Mouse (Mus musculus): ENCODE measurements around the gene Clca3a1. TPM values are rescaled to one million over a fixed set of nuclear protein-coding genes. Genes with fewer than 3 reads are reported as not detected.

Gene Clca3a1
- total RNA-seq, 2 experiments from 2014 or later = 0.92 to 2.0 TPM

DNA sequence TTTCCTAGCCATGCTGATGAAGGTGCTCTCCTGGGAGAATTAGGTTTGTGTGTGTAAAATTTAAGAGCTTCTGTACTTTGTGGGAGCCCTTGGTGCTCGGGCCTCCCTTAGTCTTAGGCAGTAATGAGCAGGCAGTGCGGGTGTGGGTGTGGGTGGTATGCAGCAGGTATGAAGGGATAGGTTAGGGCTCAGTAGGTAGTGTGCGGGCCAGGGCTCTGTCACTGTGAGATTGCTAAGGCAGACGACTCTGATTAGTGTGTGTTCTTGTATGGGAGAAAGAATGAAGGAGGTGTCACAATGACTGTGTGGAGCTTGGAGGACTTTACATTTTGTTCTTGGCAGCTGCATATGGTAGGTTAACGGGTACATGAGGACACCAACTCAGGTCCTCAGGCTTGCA, 74.6 kb downstream of the Clca3a1 start:
- ATAC-seq (replicated peaks; ENCODE audit: poor library complexity) = no peak

DNA sequence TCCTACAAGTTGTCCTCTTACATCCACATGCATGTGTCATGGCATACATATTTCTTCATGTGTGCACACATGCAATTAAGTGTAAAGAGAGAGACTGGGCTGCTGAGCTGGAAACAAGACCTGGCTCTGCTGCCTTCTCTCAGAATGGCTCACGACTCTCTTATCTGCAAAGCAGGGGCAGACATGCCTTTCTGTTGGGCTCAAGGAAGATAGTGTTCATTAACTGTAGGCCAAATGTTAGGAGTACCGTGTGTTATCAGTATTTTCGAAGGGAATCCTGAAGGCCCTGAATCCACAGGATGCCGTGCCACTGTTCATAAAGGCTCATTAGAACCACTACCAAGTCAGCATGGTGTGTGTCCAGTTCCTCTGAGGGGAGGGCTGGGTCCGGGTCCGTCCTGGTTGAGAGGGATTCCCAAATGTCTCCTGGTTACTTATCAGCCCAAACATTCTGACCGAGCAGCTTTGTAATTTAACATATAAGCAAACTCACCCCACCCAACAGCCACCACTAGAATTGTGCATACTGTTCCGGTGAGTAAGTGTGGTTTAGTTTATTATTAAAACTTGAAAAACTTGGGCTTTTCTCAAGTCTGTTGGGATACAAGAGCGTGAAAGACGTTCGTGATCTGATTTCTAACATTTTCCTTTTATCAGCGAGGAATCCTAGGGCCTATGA, 77.5 kb downstream of the Clca3a1 start:
- ATAC-seq (replicated peaks; ENCODE audit: poor library complexity) = peak; percentile 77

DNA sequence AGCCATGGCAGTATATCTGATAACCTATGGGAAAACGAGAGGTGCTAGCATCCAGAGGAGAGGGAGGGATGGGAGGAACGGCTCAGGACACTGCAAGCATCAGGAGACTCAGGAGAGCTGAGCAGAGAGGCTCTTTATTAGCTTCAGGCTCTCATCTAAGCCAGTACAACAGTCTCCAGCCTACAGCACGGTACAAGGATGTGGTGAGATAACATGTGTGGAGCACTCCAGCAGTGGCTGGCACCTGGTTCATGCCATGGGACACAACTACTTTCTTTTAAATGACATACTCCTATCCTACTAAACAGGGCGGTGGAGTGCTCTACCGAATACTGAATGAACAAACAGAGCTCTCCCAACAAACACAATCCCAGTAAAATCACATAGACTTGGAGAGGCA, 79.2 kb downstream of the Clca3a1 start:
- ATAC-seq (replicated peaks; ENCODE audit: poor library complexity) = peak; percentile 35

DNA sequence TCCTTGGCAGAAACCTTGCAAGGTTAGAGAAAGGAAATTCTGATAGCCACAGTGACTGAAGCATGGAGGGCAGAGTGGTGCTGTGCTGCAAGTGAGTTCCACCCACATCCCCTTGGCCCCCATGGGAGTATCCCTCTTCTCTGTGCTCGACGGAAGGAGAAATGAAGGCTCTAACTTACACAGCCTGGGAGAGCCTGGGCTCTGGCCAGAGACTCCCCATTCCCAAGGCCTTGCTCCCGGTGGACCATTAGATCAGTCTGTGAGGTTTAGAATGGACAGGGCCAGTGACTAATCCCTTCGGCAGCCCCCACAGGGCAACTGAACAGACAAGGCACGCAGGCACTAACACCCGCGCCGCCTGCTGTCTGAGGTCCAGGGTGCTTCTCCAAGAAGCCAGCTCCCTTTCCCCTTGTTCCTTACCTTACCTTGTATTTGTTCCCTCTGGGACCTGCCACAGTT, 81.0 kb downstream of the Clca3a1 start:
- ATAC-seq (replicated peaks; ENCODE audit: poor library complexity) = no peak

Other genes with a start within 250 kb of the Clca3a1 start
- 14.2 and 15.7 TPM in 2 replicates for gene Hs2st1, start 190.8 kb downstream of the Clca3a1 start, total RNA-seq (2015)
- 11.8 and 14.7 TPM in 2 replicates for gene Hs2st1, start 190.8 kb downstream of the Clca3a1 start, total RNA-seq (2017)
- 542 and 574 TPM in 2 replicates for gene Selenof, start 190.7 kb downstream of the Clca3a1 start, total RNA-seq (2015)
- gene Selenof, start 190.7 kb downstream of the Clca3a1 start, total RNA-seq (2017) = 723 and 819 TPM in 2 replicates
- 54.3 and 70.0 TPM in 2 replicates for gene Sh3glb1, start 40.6 kb downstream of the Clca3a1 start, total RNA-seq (2015)
- gene Sh3glb1, start 40.6 kb downstream of the Clca3a1 start, total RNA-seq (2017) = 25.5 and 30.3 TPM in 2 replicates
- gene Clca3a2, start 58.5 kb upstream of the Clca3a1 start, total RNA-seq (2015) = not detected in 2 replicates
- gene Clca3a2, start 58.5 kb upstream of the Clca3a1 start, total RNA-seq (2017) = not detected in 2 replicates
- not detected in 2 replicates for gene Clca3b, start 88.4 kb upstream of the Clca3a1 start, total RNA-seq (2015)
- gene Clca3b, start 88.4 kb upstream of the Clca3a1 start, total RNA-seq (2017) = not detected in 2 replicates
- gene Clca4b, start 171.6 kb upstream of the Clca3a1 start, total RNA-seq (2015) = not detected in 2 replicates
- gene Clca4b, start 171.6 kb upstream of the Clca3a1 start, total RNA-seq (2017) = not detected in 2 replicates
- not detected in 2 replicates for gene Clca4a, start 214.1 kb upstream of the Clca3a1 start, total RNA-seq (2015)
- gene Clca4a, start 214.1 kb upstream of the Clca3a1 start, total RNA-seq (2017) = not detected in 2 replicates